Mouse (Mus musculus): Measurements from ENCODE around the gene Tbc1d1. TPM values are rescaled to one million over a fixed set of nuclear protein-coding genes. Genes with fewer than 3 reads are reported as not detected.
A peak's percentile ranks its signal among the peaks of the same experiment; 100 is the strongest.

Gene Tbc1d1
- total RNA-seq, 2 experiments from 2014 or later = 16.7 to 21.9 TPM

GRCm38 (mm10) chr5:64198624-64199023, 42.5 kb downstream of the Tbc1d1 start:
- DNase-seq = no peak
- intact Hi-C loops (cut with DNase I) = no loop called here

GRCm38 (mm10) chr5:64201071-64201470, 45.0 kb downstream of the Tbc1d1 start:
- DNase-seq = no peak
- intact Hi-C loops (cut with DNase I) = no loop called here

GRCm38 (mm10) chr5:64202306-64202705, 46.2 kb downstream of the Tbc1d1 start:
- intact Hi-C loops (cut with DNase I) = loop anchor here (2.0 kb wide), 1 partner anchor 62 kb away; no protein-coding TSS in a partner anchor
- peak in 1 of 2 experiments; percentile 56 for DNase-seq

DNA sequence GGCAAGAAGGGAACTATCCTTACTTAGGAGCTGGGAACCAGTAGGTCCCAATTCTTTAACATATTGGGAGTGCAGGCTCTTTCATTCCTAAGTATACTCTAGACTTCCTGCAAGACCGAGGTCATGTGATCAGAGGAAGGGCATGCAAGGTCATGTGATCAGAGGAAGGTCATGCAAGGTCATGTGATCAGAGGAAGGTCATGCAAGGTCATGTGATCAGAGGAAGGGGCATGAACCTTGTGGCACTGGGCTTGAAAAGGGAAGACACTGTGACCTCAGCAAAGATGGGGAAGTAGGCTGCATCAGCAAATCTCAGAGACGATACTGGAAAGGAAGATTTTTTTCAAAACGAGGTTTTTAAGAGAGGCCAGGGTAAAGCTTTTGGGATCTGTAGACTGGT, 49.5 kb downstream of the Tbc1d1 start:
- intact Hi-C loops (cut with DNase I) = no loop called here
- no peak for DNase-seq

DNA sequence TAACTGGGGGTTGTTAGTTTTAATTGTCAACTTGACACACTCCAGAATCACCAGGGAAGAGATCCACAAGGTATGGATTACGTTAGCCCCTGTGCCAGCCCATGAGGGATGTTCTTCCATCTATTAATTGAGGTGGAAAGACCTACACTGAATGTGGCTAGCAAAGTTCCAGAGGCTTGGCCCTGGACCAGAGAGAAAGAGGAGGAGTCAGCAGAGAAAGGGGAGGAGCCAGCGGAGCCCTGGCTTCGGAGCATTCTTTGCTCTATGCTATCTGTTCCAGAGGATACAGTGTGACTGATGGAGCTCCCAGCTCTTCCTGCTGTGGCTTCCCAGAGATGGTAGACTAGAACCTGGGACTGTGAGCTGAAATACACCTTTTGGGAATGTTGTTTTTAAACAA, 50.3 kb downstream of the Tbc1d1 start:
- intact Hi-C loops (cut with DNase I) = no loop called here
- DNase-seq = no peak

DNA sequence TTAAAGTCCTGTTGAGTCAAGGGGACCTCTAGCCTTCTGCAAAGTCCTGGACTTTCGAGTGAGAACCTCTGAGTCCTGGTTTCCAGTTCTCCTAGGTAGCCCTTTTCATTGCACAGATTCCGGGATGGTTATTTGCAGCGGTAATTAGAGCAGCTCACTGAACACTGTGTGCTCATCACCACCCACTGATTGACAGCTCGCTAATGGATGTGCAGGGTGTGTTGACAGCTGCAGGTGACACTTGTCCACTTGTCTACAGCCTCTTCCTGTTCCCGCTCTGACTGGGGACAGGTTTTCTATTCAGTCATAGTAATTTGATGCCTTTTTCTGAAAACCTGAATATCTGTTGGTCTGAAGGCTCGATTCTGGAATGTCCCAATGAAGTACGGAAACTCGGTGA, 50.8 kb downstream of the Tbc1d1 start:
- intact Hi-C loops (cut with DNase I) = no loop called here
- DNase-seq = no peak

DNA sequence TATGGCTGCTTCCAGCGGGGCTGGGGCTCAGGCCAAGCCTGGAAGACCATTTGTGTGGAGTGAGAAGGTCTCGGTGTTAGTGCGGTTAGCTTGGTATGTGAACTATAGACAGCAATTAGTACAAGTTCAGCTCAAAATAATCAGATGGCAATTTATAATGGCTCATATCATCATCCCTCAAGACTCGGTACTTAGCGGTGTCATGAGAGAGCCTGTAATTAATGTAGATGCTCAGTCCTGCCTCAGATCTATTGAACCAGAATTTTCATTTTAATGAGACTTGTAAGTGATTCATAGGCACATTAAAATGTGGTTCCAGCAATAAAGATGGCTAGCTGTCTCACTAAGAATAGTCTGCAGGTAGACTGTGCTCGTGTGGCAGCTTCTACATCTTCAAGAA, 51.7 kb downstream of the Tbc1d1 start:
- DNase-seq = no peak
- intact Hi-C loops (cut with DNase I) = no loop called here

DNA sequence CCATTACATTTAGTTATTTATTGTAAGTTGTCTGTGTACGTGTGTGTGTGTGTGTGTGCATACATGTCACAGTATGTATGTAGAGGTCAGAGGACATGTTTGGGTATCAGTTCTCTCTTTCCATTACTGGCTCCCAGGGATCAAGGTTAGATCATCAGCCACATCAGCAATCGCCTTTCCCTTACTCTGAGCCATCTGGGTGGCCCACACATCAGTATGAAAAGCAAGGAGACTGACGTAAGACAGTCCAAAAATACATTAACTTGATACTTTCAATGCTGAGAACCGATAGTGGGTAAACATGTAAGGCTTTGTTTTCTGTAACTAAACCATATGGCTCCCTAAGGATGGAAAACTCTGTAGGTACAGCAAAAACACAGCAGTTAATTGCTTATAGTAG, 54.7 kb downstream of the Tbc1d1 start:
- intact Hi-C loops (cut with DNase I) = no loop called here
- no peak for DNase-seq

DNA sequence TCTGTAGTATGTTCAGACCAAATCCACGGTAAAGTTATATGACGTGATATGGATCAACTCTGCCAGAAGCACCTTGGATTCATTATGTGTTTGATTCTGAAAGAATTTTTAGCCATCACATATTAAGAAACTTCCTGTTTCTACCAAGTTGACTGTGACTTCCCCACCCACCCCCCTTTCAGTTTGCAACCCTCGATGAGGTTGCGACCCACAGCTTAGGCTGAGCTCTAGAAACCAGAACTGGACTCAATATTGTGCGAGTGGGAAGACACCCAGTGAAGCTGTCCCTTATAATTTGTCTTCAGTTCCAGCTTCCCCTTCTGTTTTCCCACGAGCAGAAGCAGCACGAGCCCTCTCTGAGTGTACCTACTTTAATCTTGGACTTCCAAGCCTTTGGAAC, 55.2 kb downstream of the Tbc1d1 start:
- intact Hi-C loops (cut with DNase I) = no loop called here
- no peak for DNase-seq

DNA sequence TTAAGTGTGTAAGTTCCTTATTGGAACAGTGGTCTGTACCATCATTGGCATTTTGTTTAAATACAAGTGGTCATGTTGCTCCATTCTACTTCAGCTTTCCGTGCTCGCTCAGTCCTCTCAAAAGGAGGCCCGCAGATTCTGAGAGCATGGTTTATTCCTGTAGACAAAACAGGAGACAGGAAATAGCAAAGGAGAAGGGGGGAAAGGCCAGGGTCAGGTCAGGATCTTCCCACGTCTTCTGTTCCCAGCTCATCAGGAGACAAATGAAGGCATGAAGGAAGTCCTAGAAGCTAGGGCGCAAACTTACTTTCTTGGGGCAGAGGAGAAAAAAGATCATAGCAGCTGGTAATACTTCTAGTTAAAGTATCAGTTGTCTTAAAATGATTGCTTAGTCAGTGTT, 56.1 kb downstream of the Tbc1d1 start:
- intact Hi-C loops (cut with DNase I) = no loop called here
- DNase-seq = no peak

DNA sequence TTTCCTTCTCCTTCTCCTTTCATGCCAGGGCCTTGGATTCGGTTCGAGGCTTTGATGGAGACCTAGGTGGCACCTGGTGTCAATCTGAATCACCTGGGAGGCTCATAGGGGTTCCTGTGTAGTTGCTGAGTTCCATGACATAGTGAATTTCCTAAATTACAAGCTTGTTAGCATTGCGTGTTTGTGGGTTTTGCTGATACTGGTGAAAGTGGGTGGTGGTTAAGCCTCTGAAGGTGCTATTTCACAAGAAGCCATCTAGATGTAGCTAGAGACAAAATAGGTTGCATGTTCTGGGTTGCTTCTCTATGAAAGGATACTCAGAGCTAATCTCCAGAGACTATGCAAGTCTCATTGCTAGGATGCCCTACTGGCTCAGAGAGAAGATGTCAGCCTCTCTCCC, 56.5 kb downstream of the Tbc1d1 start:
- no peak for DNase-seq
- intact Hi-C loops (cut with DNase I) = no loop called here

- DNase-seq = no peak
- intact Hi-C loops (cut with DNase I) = no loop called here
These were observed 59.7 kb downstream of the Tbc1d1 start for GRCm38 (mm10) chr5:64215806-64216205.

DNA sequence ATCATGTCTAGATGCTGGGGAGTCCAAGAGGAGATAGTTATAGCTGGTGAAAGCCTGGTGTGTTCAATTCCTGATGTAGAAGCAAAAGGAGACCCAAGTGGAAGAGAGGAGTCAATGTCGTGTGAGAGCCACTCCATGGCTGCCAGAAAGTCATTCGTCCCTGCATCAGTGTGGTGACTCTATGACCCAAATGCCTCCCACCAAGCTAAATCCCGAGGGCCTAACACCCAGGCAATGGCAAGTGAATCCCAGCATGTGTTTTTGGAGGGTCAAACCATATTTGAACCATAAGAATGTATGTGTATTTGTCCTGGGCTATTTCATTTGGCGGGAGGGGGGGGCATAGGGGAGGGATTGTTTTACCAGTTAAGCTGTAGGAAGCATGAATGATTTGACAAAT, 60.2 kb downstream of the Tbc1d1 start:
- DNase-seq = no peak
- intact Hi-C loops (cut with DNase I) = no loop called here

DNA sequence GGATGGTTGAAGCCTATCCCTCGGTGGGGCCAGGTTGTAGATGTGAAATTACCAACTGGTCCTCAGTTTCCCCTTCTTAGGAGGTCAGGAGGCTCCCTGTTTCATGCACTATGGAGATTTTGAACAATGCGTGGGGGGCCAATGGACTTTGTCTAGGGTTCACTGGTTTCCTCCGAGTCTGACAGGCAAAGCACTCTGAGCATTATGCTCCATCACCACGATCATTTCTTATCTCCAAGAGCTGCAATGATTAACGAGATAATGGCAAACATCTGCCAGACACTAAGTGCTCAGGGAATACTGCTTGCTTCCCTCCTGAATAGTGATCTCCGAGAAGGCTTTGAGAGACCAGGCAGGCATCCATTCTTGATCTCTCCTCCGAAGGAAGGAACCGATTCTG, 61.2 kb downstream of the Tbc1d1 start:
- no peak for DNase-seq
- intact Hi-C loops (cut with DNase I) = no loop called here

- intact Hi-C loops (cut with DNase I) = no loop called here
- DNase-seq = no peak
These were observed 61.9 kb downstream of the Tbc1d1 start for GRCm38 (mm10) chr5:64217816-64218602.

DNA sequence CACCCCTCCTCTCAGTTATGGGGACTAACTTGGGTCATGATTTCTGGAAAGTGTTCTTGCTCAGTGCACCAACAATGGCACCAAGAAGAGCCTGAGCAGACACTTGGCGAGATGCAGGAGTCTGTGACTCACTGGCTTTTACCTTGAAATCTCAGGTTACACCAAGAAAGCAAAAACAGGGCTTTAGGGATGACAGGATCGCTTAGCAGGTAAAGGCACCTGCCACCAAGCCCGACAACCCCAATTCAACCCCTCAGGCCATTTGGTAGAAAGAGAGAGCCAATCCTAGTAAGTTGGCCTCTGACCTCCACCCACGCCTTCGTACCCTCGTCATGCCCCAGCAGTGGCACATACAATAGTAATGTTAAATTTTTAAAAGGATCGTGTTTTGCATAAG, 62.5 kb downstream of the Tbc1d1 start:
- no peak for DNase-seq
- intact Hi-C loops (cut with DNase I) = no loop called here

DNA sequence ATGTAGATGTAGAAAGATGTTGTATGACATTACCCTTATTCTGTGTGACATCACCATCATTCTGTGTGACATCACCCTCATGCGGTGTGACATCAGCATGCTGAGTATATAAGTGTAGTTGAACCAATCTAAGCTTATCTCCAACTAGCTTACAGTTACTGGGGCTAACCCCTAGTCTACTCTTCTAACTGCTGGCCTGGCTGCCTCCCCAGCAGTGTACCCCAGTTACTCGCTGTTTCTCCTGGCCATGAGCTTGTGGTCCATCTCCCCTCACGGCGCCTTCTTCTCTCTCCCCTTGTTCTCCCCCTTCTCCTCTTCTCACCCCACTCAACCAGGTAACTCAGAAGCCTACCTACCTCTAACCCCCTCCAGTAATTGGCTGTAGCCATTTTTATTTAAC, 64.7 kb downstream of the Tbc1d1 start:
- intact Hi-C loops (cut with DNase I) = no loop called here
- no peak for DNase-seq

GRCm38 (mm10) chr5:64224735-64225425, 68.8 kb downstream of the Tbc1d1 start:
- intact Hi-C loops (cut with DNase I) = no loop called here
- no peak for DNase-seq

- no peak for DNase-seq
- intact Hi-C loops (cut with DNase I) = no loop called here
These were observed 72.1 kb downstream of the Tbc1d1 start for GRCm38 (mm10) chr5:64228252-64228651.

- no peak for DNase-seq
- intact Hi-C loops (cut with DNase I) = no loop called here
These were observed 73.3 kb downstream of the Tbc1d1 start for GRCm38 (mm10) chr5:64229336-64229866.

GRCm38 (mm10) chr5:64230061-64230466, 74.0 kb downstream of the Tbc1d1 start:
- peak; percentile 93 for DNase-seq
- intact Hi-C loops (cut with DNase I) = no loop called here

- peak in 1 of 2 experiments; percentile 35 for DNase-seq
- intact Hi-C loops (cut with DNase I) = no loop called here
These were observed 74.5 kb downstream of the Tbc1d1 start for GRCm38 (mm10) chr5:64230507-64231041.
